Mouse (Mus musculus) left cerebral cortex, postnatal 25 days (tissue): ENCODE measurements at regions not wholly inside any gene's neighbourhood (a gene's known extent, or its start where the extent isn't known, plus 50 kb on each side); places are given as distances from the start of the nearest gene placed in this dataset.
A peak's percentile ranks its signal among the peaks of the same experiment; 100 is the strongest.

Source experiments
- DNase-seq, 2 experiments: peaks; one replicate each; pipeline ENCODE4 v3.0.0; 2022; ENCODE audit warnings: low spot score in 2 of 2, mixed read lengths in 1 of 2
- intact Hi-C: fragments of 180-260 bp; cut with DNase I; formaldehyde crosslinking; loops from one replicate; pipeline ENCODE4 v1.15.1; 2025

DNA sequence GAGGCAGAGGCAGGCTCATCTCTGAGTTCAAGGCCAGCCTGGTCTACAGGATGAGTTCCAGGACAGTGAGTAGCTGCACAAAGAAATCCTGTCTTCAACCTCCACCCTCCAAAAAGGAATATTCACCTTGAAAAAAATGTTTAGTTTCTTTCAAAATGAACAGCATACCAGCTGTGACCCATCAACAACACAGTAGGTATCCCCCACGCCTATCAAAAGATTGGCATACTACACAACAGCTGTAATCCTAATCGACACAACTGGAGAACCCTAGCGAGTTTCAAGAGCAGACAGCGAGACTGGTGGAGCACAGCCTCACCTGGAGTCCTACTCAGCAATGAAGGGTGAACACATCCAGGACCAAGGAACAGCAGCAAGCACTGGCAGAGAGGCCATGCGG, 136.3 kb upstream of the Smim15 start:
- intact Hi-C loops = no loop called here
- no peak for DNase-seq

DNA sequence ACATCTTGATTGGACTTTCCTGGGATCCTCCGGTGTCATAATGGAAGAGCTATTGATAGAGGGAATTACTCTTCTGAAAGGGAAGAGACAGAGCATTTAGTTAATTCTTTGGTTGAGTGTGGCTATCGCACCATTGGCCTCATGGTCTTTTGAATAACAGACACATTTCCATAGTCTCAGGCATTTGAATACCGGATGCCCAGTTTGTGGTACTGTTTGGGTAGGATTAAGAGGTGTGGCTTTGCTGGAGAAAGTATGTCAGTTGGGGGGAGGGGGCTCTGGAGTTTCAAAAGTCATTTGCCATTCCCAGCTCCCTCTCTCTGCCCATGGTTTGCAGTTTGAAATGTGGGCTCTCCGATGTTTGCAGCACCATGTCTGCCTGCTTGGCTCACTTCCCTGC, 139.4 kb upstream of the Smim15 start:
- intact Hi-C loops = no loop called here
- DNase-seq = no peak

DNA sequence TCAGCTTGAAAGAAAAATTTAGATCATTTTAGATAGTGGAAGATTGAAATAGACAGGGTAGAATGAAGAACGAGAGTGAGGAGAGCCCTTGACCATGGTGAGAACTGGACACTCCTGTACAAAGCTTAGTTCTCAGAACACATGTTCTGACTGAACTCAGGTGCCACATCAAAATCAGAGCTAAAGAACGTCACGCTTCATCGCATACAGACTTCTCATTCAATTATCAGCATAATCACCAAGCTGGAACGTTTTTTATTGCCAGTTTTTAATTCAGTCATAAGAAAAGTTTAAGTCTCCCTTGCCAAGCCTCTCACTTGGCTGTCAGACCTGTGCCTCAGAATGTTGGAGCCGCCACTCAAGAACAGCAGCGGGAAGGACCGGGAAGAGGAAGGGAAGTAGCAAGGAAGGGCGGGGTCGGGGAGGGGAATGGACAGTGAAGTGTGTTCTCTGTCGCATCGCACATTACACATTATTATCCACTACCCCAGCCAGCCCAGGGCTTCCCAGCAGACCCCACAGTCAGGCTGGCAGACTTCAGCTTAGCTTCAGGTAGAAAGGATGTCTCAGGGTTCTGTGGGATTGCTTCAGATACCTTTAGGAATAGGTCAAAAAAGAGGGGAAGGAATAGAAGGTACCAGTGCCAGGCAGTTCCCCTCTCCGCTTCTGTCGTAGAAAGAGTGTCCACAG, 140.1 kb upstream of the Smim15 start:
- DNase-seq = no peak

DNA sequence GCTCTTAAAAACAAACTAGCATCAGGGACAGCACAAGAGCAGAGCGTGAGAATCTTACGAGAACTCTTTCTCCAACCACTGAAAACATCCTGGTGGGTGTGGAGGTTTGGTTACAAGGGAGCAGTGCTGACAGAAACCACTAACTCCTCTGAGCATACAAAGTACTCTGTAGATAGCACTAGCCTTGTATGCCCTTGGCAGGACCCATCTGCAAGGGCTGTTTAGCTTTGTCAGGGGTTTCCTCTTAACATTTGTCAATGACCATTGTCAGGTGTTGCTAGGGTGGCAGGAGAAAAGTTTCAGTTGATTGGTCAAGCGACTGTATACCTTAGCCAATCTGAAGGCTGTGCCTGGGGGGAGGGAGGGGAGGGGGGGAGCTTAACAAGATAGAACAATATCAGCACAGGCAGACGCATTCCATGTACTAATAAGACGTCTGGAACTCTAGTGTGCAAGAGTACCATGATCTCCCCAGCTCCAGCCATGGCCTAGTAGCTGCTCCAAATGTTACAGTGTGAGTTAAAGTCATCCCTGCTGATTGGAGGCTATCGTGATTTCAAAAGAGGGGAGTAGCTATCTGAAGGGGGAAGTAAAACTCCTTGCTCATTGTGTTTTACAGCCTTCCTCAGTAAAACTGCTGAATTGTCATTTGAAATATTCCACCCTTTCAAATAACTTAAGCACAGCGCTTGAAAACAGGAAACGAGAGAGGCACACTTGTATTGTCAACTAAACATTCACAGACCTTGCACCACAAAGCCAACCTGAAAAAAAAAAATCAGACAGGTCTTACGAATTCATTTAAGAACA, 140.9 kb upstream of the Smim15 start:
- intact Hi-C loops = no loop called here
- DNase-seq = no peak

More for the DNA sequence above, 140.1 kb upstream of the Smim15 start:
- intact Hi-C loops = no loop called here

DNA sequence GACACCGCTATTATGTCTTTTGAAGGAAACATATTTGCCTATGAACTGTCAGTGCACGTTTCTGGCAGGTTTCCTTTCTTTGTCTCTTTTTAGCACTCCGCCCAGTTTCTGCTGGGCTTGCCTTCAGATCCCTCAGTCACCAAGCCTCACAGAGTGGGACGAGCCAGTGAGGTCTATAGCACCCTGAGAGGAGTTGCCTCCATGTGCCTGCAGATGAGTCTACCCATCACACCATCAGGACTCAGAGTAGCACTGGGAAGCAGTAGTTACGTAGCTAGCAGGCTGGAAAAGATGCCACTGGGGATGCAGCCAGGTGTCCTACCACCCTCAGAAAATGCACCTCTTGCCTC, 141.5 kb upstream of the Smim15 start:
- intact Hi-C loops = no loop called here
- DNase-seq = no peak

DNA sequence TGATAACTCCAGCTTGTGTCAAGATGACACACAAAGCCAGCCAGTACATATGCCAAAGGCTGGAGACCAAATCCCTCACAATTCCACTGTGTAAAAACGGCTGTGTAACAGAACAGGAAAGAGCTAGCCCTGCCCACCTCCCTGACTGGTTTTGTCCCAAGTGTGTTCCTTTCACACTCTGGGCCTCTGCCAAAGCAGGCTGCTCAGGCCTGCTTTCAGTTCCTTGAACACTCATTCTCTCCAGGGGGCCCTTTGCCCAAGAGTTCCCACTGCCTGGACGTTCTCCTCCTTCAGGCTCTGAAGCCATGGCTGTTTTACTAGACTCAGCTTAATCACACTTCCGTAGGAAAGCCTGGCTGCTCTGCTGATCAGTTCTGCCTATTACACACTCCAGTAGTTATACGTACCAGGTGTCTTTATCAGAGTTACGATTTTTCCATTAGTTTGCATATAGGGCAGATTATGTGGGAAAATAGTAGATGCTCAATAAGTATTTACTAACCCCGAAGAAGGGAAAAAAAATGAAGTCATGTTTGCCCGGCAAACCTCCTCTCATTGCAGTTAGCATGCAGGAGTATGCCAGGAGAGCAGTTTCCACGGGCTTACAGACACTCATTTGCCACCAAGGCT, 144.5 kb upstream of the Smim15 start:
- peak; percentile 22 to 49 for DNase-seq
- intact Hi-C loops = no loop called here

DNA sequence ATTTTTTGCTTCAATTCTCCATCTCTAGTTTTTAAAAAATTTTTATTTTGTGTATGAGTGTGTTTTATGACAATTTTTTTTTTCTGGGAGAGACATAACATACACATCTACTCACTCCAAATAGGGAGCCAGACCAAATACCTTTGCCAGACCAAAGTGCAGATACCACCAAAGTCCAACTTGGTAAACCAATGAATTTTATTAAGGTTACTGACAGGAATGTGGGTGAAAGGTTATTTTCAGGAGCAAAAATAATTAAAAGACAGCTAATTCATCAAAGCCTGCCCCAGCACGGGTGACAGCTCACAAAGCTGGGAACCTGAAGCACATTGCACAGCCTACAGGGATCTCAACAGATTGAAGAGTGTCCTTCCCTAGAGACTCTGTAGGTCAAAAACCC, 146.6 kb upstream of the Smim15 start:
- intact Hi-C loops = no loop called here

DNA sequence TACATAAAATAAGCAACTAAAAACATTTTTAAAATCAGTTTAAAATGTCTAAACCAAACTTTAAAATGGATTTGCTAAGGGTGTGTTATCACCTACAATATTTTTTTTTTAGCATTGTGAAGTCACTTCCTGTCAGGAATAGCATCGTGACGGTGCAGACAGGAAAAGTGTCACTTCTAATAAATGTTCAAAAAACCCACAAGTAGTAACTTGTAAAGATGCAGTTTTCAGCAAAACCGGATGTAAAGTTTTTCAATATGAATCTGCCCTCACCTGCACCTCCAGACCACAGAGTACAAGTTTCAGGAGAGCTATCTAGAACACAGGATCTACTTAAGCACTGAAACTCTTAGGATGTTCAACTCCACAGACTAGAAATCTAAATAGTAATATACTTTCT, 147.1 kb upstream of the Smim15 start:
- intact Hi-C loops = no loop called here
- no peak for DNase-seq

More for the DNA sequence above, 146.6 kb upstream of the Smim15 start:
- no peak for DNase-seq

DNA sequence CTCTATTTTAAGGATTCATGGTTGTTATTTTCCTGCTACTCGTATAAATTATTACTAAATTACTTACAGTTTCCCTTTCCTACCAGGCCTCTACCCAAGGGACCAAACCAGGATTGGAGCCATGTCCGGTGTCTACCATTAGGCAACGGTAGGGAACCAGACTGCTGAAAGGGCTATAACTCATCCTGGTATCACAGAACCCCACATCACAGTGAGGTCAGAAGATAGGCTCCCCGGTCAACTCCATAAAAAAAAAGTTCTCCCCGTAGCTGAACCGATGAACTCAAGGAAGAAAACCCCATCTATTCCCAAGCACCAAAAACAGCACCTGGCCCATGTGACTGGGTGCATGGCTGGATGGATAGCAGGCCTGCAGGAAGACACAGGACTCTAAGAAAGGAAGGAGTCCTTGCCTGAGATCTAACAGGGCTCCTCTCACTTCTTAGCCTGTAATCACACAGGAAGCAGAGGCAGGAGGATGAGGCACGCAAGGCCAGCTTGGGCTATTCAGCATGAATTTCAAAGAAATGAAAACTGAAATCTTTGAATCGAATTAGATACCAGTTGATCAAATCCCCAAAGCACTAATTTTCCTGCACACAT, 150.6 kb upstream of the Smim15 start:
- intact Hi-C loops = loop anchor here (5.0 kb wide), 4 partner anchors 79 to 566 kb away; partner anchors contain the start of genes Ercc8 and Ndufaf2
- DNase-seq = no peak

DNA sequence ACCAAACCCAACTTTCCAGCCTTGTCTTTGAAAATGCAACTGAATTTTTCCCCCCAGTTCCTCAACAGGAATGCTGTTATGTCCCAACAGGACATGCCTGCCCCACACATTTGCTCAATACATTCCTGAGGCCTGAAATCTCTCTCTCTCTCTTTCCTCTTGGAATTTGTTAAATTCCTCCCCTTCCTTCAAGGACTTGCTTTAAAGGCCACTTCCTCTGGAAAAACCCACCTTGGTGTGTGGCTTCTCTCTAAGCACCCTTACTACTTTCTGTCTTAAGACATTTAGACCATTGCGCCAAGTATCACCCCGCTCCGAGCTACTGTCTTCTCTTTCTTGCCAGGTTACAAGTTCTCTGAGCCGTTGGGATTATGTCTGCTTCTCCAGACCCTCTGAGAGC, 151.2 kb upstream of the Smim15 start:
- intact Hi-C loops = loop anchor here (5.0 kb wide), 4 partner anchors 79 to 566 kb away; partner anchors contain the start of genes Ercc8 and Ndufaf2
- DNase-seq = no peak

DNA sequence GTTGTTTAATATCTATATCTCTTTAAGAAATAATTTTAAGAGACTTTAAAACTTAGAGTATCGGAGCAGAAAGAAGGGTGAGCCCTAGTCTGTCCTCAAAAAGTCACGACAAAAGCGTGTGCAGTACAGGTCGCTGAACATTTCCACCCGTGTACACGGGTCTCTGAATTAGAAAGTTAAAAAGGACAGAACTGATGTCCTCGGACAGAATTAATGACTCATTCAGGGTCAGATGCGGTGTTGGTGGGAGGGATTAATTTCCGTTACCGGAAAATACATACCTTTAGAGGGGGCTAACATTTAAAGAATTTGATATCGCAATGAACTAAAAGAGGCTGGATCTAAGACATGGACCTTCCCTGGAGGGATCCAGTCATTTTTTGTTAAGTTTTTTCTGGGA, 152.3 kb upstream of the Smim15 start:
- DNase-seq = no peak
- intact Hi-C loops = loop anchor here (5.0 kb wide), 4 partner anchors 80 to 565 kb away; partner anchors contain the start of genes Ercc8 and Ndufaf2

DNA sequence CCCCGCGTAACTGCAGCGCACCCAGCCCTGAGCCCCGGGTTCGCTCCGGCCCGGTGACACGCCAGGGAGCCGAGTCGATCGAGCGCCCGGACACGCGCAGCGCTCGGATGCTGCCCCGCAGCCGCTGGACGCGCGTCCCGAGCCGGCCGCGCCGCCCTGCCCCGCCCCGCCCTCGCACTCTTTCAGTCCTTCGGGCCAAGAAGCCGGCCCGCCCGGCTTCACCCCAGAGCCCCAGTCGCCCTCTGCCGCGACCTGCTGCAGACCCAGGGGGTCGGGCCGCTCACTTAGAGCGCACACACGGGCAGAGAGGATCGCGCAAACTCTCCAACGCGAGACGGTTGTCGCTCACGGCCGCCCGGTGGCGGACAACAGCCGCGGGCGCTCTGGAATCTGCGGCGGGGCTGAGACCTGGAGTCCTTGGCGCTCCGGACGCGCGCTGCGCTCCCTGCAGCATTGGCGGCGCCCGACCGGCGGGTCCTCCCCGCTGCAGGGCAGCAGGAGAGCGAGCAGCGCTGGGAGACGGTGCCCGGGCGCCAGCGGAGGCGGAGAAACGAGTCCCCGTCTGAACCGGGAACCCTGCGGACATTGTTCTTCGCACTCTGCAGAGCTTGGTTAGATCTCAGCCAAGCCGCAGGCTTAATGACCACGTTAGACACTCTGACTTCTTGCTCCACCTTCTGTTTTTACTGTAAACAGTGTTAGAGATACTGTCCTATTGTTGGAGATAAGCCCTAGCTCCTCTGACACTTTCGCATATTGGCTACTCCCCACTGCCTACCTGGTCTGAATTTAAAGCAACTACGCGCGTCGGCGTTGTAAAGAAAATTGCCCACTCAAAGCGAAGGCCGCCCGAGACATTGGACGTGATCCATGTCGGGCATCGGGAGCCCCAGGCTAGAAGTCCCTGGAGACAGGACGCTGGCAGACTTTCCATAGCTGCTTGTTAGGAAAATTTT, 153.1 kb upstream of the Smim15 start:
- DNase-seq = peak; percentile 54 to 67
- intact Hi-C loops = loop anchor here (1.0 to 5.0 kb wide), 5 partner anchors 81 to 564 kb away; partner anchors contain the start of genes Ercc8, Ndufaf2 and Smim15

DNA sequence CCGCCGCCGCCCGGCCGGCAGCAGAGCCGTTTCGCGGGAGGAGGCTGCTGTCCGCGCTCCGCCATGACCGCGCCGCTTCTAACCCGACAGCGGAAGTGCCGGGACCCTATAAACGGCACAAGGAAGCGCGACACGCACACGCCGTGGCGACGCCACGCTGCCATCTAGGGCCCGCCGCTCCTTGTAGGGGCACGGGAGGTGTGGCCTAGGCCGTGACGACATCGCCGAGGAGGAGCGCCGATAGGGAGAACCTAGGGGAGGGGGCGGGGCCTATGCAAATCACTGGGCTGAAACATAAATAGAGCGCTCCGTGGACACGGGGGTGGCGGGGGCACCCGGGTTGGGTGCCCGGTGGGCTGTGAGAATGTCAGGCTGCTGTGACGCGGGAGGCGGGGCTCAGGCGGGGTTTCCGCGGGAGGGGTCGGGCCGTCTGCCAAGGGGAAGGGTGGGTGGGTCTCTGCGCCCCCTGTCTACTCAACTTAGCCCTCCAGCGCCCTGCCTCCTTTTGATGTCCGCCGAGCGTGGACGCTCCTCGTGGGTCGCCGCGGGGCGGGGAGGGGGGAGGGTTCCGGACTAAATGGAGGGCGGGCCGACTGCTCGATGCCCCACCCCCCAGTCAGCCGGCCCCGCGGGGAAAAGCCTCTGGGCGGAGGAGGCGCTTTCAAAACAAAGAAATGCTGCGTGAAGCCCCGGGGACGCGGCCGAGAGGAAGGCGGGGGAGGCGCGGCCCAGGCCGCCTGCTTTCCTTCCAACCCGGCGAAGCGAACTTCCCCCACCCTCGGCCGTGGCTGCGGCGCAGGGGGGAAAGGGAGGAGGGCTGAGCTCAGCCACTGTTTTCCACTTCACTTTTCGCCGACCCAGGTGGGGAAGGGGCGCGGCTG, 154.0 kb upstream of the Smim15 start:
- intact Hi-C loops = loop anchor here (1.0 to 10.0 kb wide), 9 partner anchors 43 to 563 kb away; partner anchors contain the start of genes Ercc8, Ndufaf2 and Smim15
- DNase-seq = peak; percentile 97 to 99

DNA sequence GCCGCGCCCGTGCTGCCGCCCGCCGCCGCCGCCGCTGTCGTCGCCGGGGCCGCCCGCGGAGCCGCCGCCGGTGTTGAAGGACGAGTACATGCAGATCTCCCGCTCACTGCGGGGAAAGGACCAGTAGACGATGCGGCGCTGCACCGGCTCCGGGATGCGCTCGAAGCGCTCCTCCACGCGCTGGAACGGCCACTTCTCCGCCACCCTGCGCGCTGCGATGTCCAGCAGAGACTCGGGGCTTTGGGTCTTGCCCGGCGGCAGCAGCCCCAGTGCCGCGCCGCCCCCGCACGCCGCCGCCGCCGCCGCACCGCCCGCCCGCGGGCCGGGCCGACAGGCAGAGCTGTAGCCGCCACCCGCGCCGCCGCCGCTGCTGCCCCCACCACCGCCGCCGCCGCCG, 154.7 kb upstream of the Smim15 start:
- no peak for DNase-seq
- intact Hi-C loops = loop anchor here (5.0 to 10.0 kb wide), 4 partner anchors 42 to 427 kb away; no protein-coding TSS in a partner anchor

DNA sequence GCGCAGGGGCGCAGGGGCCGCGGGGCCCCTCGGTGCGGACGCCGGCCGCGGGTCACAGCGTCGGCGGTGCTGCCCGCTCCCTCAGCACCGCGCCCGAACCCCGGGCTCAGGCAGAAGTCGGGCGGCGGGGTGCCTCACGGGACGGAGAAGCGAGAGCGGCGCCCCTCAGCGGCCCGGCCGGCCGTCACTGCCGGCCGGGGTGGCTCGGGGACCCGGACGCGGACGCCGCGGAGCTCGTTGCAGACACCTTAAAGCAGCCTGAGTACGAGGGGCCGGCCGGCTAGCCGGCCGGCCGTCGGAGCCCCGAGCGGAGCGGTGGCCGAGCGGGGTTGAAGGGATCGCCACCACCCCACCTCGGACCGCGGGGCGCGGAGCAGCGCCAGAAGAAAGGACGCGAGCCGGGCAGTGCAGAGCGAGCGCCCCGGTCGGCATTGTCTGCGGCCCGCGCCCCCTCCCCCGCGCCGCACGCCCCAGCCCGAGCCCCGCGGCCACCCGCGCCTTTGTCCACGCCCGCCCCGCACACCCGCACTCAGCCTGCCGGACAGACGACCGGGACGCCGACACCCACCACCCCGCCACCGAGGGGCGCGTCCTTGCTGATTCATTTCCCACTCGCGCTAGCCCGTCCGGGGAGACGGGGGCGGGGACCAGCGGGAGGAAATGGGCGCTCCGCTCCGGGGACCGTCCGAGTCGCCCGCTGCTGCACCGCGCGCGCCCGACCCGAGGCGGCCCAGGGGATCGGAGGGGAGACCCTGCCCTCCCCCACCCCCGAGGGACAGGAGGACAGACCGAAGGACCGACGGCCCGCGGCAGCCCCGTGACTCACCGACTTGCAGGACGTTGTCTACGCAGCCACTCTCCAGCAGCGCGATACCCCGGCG, 155.4 kb upstream of the Smim15 start:
- peak; percentile 47 to 57 for DNase-seq
- intact Hi-C loops = loop anchor here (5.0 to 10.0 kb wide), 4 partner anchors 42 to 427 kb away; no protein-coding TSS in a partner anchor

DNA sequence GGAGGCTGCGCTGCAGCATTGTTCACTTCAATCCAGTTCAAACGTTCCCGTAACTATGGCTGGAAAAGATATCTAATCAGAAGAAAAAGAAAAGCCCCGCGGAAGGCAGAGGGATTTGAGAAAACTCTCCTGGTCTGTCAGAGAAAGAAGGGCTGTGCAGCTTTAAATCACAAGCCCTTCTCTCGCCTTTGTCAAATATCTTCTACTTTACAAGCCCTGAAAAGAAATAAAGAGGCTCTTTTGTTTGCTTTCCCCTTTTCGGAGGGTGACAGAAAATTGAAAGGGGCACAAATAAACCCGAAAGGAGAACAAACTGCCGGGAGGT, 156.1 kb upstream of the Smim15 start:
- peak in 1 of 2 experiments; percentile 23 for DNase-seq
- intact Hi-C loops = loop anchor here (5.0 to 10.0 kb wide), 4 partner anchors 41 to 426 kb away; no protein-coding TSS in a partner anchor
